Mouse (Mus musculus) ES-E14 (cell line): ENCODE results near the gene Tsga10ip.

Experiments
- CHD2 ChIP-seq: IDR thresholded peaks from 2 replicates; pipeline ENCODE4 v1.6.1; 2014; ENCODE audit warnings: mild to moderate bottlenecking, low read depth, low read length, inconsistent platforms
- HCFC1 ChIP-seq: IDR thresholded peaks from 2 replicates; pipeline ENCODE4 v1.6.1; 2012; ENCODE audit warnings: low read length, inconsistent platforms, borderline replicate concordance; ENCODE audit not compliant: insufficient read depth
- MAFK ChIP-seq: IDR thresholded peaks from 2 replicates; pipeline ENCODE4 v1.6.1; 2014; ENCODE audit warnings: mild to moderate bottlenecking, low read depth, low read length, inconsistent platforms; ENCODE audit not compliant: insufficient read depth
- ZC3H11A ChIP-seq: IDR thresholded peaks from 2 replicates; pipeline ENCODE4 v1.6.1; 2012; ENCODE audit warnings: low read depth, mild to moderate bottlenecking, inconsistent platforms, low read length, borderline replicate concordance
- ZNF384 ChIP-seq: IDR thresholded peaks from 2 replicates; pipeline ENCODE4 v1.6.1; 2012; ENCODE audit warnings: low read depth, low read length, inconsistent platforms

- TF ChIP-seq ZC3H11A (no peak), HCFC1 (no peak), CHD2 (no peak), ZNF384 (no peak), MAFK (no peak)
Measured at GRCm38 (mm10) chr19:5389647-5390046, 12.7 kb downstream of the Tsga10ip start.
